Mouse (Mus musculus) hindbrain, postnatal 0 days (tissue): ENCODE measurements around the gene Dnmt3a. TPM values are rescaled to one million over a fixed set of nuclear protein-coding genes. Genes with fewer than 3 reads are reported as not detected.

Experiments used
- ATAC-seq: fragments of 200-750 bp; cut with Nextera tagmentation; 2 replicates; pipeline ENCODE4 v1.8.0; 2017; ENCODE audit warnings: mild to moderate bottlenecking, moderate TSS enrichment, moderate library complexity
- DNase-seq: peaks from one replicate; pipeline ENCODE4 v3.0.0-alpha.2; 2015; ENCODE audit warnings: low spot score
- H3K27ac ChIP-seq: fragments of 300-500 bp; sonication (generic); 2 replicates; pipeline ENCODE4 v1.5.1; 2014; ENCODE audit warnings: mild to moderate bottlenecking
- H3K27me3 ChIP-seq: fragments of 300-500 bp; sonication (generic); 2 replicates; pipeline ENCODE4 v1.6.1; 2014; ENCODE audit warnings: low read length, mixed read lengths; ENCODE audit not compliant: insufficient read depth
- H3K36me3 ChIP-seq: fragments of 300-500 bp; sonication (generic); 2 replicates; pipeline ENCODE4 v1.6.1; 2014; ENCODE audit warnings: low read length, mixed read lengths; ENCODE audit not compliant: insufficient read depth
- H3K4me1 ChIP-seq: fragments of 300-500 bp; sonication (generic); 2 replicates; pipeline ENCODE4 v1.6.1; 2014; ENCODE audit warnings: antibody characterized with exemption, low read length, mixed read lengths; ENCODE audit not compliant: insufficient read depth
- H3K4me2 ChIP-seq: fragments of 300-500 bp; sonication (generic); 2 replicates; pipeline ENCODE4 v1.6.1; 2014; ENCODE audit warnings: low read depth, mild to moderate bottlenecking, low read length, moderate library complexity, mixed read lengths
- H3K4me3 ChIP-seq: fragments of 300-500 bp; sonication (generic); 2 replicates; pipeline ENCODE4 v1.5.1; 2014; ENCODE audit warnings: low read length
- H3K9ac ChIP-seq: fragments of 300-500 bp; sonication (generic); replicated peaks from 2 replicates; pipeline ENCODE4 v1.6.1; 2014; ENCODE audit warnings: mild to moderate bottlenecking, low read length, moderate library complexity, mixed read lengths
- H3K9me3 ChIP-seq: fragments of 300-500 bp; sonication (generic); 2 replicates; pipeline ENCODE4 v1.6.1; 2016; ENCODE audit warnings: low read length, mixed read lengths
- CTCF ChIP-seq: IDR thresholded peaks from 2 replicates; pipeline ENCODE4 v1.5.1; 2016; ENCODE audit warnings: antibody characterized with exemption, control low read depth, low read depth
- WGBS: fragments of 180-500 bp; shearing (Covaris S2); extraction: QIAGEN DNeasy Blood & Tissue Kit; methylation state at CpG from one replicate; pipeline ENCODE4 v1.1.7; 2014; 5-methylcytosine and 5-hydroxymethylcytosine counted together
- polyA plus RNA-seq: library from polyadenylated mRNA; unstranded; fragments of >200 nt; fragmentation: Nextera tagmentation; extraction: Ambion mirVana; gene quantifications from 2 replicates; pipeline ENCODE4 v1.2.1, GENCODE M21; 2015
- total RNA-seq: library from RNA; depleted of rRNA; stranded (reverse); fragments of >200 nt; gene quantifications from 2 replicates; pipeline ENCODE4 v1.2.3, GENCODE M21; 2014; rRNA removed

The Dnmt3a gene
- total and polyA plus RNA-seq, 2 experiments from 2014 or later: 81.8 to 134 TPM

- peak overlapping the region; percentile 53 for H3K4me3 ChIP-seq
- peaks cover 7% of the 10 kb centered on the region for H3K36me3 ChIP-seq
- peak overlapping the region; percentile 95 for H3K27ac ChIP-seq
- H3K9me3 ChIP-seq: no peaks in the 10 kb centered on the region
- ATAC-seq (peak; percentile 97), DNase-seq (peak; percentile 97)
- peaks cover 7% of the 10 kb centered on the region; the same call in 1 of the 2 replicates for H3K4me1 ChIP-seq
- peak overlapping the region; percentile 75 for H3K4me2 ChIP-seq
- TF ChIP-seq CTCF: 0 out of 2 replicates have a peak, but pooled peaks have one; percentile 5
- H3K9ac ChIP-seq: peak overlapping the region; percentile 76
- WGBS: 2% methylated on average over 53 of the region's 53 CpGs
- H3K27me3 ChIP-seq: peaks cover 9% of the 10 kb centered on the region; the same call in 1 of the 2 replicates
These were observed 154.2 kb downstream of the Dnmt3a start for GRCm38 (mm10) chr12:3959791-3960543.

GRCm38 (mm10) chr12:3960553-3960952 lies 154.7 kb downstream of the Dnmt3a start:
- ATAC-seq (no peak), DNase-seq (peak; percentile 39)
- Histone ChIP-seq H3K9me3 (no peaks in the 10 kb centered on the region), H3K4me1 (peaks cover 7% of the 10 kb centered on the region; the same call in 1 of the 2 replicates), H3K4me3 (peak overlapping the region; percentile 53), H3K27ac (peak overlapping the region; percentile 95), H3K27me3 (peaks cover 8% of the 10 kb centered on the region; the same call in 1 of the 2 replicates), H3K4me2 (peak overlapping the region; percentile 75), H3K36me3 (peaks cover 9% of the 10 kb centered on the region), H3K9ac (peak overlapping the region; percentile 76)
- peak; percentile 31 for TF ChIP-seq CTCF
- WGBS: 52% methylated on average over 4 of the region's 4 CpGs

Other genes with a start within 250 kb of the Dnmt3a start
- gene Dtnb, start 233.6 kb upstream of the Dnmt3a start, total RNA-seq: 47.8 and 54.3 TPM in 2 replicates
- gene Dtnb, start 233.6 kb upstream of the Dnmt3a start, polyA plus RNA-seq: 48.4 and 51.6 TPM in 2 replicates
- 5.3 and 5.7 TPM in 2 replicates for gene Pomc, start 148.9 kb downstream of the Dnmt3a start, total RNA-seq
- gene Pomc, start 148.9 kb downstream of the Dnmt3a start, polyA plus RNA-seq: 3.5 and 4.2 TPM in 2 replicates
- 159 and 174 TPM in 2 replicates for gene Efr3b, start 232.9 kb downstream of the Dnmt3a start, total RNA-seq
- 26.1 and 29.0 TPM in 2 replicates for gene Efr3b, start 232.9 kb downstream of the Dnmt3a start, polyA plus RNA-seq